Mouse (Mus musculus) thymus, postnatal 4 days (tissue): ENCODE data around the gene Fuk.
"Not testable (repeated sequence)": the region's sequence is repeated elsewhere in the genome, so short reads cannot be mapped to it uniquely, and the experiment has no call there.

Source experiments
- DNase-seq: peaks from one replicate; pipeline ENCODE4 v3.0.0; 2021

The Fuk gene

GRCm38 (mm10) chr8:110901839-110902578 is at the start of gene Fuk:
Gene Fuk, minus strand, starts transcription at chr8:110902488.
- DNase-seq: peak; percentile 90

DNA sequence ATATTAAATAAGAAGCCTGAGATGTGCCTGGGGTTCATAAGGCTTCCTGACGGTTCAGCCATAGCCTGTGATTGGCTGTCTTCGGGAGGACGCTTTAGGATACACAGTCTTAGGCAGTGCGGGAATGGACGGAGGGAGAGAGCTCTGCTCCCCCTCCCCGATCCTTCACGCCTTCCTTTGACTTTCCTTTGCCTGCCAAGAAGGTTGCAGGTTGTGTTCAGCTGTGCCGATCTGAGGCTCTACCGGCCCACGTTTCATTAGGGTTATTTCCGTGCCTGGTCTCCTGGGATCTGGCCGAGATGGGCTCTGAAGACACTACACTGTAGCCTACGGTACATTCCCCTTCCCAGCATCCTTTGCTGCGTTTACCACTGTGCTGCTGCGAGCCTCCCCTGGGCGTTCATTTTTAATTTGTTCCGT is 47.8 kb upstream of the Fuk start:
- no peak for DNase-seq

DNA sequence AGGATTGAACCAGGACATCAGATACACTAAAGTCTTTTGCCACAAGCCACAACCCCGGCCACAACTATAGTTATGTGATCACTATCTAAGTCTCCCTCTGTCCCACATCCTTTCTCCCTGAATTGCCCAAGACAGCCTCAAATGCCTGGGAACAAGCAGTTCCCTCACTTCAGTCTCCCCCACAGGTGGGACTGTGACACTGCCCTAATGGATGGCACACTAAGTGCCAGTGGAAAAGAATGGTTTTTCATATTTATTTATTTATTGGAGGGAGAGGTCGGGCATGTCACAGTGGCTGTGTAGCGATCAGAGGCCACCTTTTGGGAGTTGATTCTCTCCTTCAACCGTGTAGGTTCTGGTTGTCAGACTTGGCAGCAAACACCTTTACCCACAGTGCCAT is 43.4 kb upstream of the Fuk start:
- no peak for DNase-seq

GRCm38 (mm10) chr8:110944276-110944876 is 42.1 kb upstream of the Fuk start:
- DNase-seq: no peak

DNA sequence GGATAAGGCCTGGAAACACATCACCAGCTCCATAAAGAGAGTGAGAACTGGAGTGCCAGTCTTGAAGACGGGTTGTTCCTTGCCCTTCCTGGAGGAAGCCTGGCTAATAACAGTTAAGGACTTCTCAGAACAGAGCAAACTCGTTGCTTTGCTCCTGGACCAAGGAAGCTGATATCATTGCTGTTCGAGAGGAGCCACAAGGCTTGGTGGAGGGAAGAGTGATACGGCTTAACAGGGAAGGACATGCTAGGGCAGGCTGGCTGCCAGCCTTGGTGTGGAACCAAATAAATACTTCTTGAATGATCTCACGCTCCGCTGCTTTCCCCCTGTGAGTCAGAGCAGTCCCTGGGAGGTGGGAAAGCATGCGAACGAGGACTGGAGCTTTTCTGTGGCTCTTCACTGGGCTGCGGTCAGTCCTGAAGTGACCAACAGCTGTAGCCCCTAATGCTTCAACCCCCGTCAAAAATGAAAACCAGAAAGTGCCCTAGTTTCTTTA is 39.2 kb upstream of the Fuk start:
- no peak for DNase-seq

DNA sequence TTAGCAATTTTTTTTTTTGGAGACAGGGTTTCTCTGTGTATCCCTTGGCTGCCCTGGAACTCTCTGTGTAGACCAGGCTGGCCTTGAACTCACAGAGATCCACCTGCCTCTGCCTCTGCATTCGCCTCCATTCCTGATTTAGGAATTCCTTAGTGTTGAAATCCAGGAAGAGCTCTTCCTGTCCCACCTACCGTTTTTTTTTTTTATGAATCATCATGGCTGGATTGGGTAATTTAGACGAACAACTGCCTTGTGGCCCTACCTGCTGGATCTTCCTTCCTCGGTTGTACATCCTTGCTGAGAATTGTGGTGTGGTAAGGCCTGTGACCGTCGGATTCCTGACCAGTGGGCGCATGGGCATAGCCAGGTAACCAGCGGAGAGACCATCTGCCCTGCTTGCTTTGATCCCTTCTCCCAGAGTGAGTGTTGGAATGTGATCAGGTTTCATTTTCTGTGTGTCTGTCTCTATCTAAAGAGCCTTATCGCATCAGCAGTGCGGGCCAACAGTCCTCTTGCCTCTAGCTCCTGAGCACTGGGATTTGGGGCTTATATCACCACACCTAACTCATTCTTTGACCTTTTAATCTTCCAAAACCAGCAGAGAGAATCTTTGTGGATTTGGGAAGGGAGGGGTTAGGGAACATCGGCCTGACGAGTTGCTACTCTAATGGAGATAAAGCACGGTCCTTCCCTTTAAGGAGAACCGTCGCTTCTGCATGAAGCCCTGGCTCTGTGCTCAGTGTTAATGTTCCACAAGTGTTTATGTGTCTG is 38.6 kb upstream of the Fuk start:
- no peak for DNase-seq

GRCm38 (mm10) chr8:110938882-110939589 is 36.7 kb upstream of the Fuk start:
- DNase-seq: peak; percentile 65

- DNase-seq: no peak
Observed at GRCm38 (mm10) chr8:110936217-110936616, 33.9 kb upstream of the Fuk start.

DNA sequence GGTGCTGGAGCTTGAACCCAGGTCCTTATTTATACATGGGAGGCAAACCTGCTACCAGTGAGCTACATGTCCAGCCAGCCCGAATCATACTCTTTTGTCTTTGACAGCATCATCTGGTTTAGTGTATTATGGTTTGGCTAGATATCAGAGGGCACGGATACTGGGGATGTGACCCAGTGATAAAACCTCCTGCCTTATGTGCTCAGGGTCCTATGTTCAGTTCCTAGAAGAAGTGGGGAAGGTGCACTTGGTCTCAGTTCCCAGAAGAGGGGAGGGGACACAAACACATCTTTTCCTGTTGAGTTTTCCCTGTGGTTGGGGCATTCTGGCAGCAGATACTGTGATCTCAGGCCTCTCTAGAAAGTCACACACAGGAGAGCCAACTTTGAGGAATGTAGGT is 31.0 kb upstream of the Fuk start:
- DNase-seq: no peak

DNA sequence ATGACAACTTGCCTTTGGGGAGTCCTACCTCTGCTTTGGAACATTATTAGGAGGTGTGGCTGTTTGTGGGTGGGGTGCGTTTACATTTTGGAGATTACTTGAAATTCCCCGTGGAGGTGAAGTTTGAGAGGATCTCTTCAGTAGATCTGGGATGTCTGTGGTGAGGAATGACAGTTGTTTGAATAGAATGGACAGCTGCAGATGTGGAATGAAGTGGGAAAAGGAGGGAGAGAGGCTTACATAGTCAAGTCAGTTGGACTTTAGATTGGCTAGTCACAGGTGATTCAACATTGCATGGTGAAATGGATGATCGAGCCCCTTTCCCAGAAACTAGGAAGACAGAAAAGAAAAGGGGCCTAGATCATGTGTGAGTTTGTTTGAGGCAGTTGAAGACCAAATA is 30.2 kb upstream of the Fuk start:
- no peak for DNase-seq

GRCm38 (mm10) chr8:110931176-110931939 is 29.1 kb upstream of the Fuk start:
- no peak for DNase-seq

GRCm38 (mm10) chr8:110929672-110930071 is 27.4 kb upstream of the Fuk start:
- DNase-seq: not testable (repeated sequence)

DNA sequence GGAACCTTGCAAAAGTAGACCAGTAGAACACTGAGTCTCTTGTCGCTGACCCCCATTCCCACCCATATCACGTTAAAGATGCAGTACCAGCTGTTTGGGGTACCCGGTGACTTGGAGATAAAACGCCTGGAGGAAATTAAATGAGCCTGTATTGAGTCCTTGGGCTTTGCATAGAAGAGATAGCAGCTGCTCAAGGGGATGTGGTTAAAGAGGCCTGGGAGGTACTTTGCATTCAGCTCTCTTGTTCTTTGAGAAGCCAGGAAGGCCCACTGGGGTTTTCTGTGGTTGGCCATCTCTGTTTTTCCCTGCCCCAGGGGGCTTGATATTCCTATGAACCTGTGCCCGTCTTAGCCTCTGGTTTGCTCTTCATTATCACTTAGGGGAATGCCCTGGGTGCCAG is 26.8 kb upstream of the Fuk start:
- no peak for DNase-seq

DNA sequence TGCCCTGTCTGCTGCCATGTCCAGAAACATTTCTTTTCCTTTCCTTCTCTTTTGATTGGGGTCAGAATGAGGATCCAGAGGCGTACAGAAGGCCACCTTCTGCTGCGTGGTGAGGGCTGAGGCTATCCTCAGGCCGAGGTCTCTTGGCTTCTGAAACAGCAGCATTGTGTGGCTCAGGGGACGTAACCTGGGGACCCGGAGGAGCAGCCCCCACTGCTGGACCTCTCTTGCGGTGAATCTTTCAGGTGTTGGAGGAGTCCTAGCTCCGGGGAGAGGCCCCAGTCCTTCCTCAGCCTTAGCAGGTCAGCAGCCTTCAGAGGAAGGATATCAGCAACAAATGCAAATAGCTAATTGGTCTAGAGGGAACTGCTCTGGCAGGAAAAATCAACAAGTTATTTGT is 26.1 kb upstream of the Fuk start:
- DNase-seq: no peak

DNA sequence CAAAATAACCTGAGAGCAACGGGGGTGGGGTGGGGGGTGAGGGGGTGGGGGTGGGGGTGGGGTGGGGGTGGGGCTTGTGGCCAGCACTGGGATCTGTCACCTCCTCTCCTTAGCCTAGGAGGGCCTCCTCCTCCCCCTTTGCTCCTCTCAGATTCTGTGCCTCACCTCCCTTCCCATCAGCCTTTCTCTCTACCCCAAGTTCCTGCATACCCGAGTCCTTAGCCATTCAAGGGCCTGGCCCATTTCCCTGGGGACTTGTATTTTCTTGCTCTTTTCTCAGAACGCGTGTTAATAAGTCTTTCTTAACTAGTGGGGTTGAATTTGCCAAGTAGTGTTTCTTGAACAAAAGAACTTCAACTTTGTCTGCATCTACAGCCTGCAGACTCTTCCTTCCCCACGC is 24.4 kb upstream of the Fuk start:
- DNase-seq: no peak

DNA sequence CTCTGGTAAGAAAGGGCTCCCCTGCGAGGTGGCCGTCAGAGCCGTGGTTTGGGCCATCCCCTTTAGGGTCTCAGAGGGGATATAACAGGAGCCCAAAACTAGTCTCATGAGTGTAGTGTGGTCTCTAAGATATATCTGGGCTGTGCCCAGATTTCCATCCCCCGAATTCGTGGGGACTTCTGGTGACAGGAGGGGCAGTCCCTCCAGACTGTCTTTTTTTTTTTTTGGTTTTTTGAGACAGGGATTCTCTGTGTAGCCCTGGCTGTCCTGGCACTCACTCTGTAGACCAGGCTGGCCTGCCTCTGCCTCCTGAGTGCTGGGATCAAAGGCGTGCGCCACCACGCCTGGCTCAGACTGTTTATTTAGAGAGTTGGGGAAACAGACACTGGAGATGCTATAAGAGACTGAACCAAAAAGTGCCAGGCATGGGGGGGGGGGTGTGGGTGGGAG is 23.4 kb upstream of the Fuk start:
- DNase-seq: no peak

DNA sequence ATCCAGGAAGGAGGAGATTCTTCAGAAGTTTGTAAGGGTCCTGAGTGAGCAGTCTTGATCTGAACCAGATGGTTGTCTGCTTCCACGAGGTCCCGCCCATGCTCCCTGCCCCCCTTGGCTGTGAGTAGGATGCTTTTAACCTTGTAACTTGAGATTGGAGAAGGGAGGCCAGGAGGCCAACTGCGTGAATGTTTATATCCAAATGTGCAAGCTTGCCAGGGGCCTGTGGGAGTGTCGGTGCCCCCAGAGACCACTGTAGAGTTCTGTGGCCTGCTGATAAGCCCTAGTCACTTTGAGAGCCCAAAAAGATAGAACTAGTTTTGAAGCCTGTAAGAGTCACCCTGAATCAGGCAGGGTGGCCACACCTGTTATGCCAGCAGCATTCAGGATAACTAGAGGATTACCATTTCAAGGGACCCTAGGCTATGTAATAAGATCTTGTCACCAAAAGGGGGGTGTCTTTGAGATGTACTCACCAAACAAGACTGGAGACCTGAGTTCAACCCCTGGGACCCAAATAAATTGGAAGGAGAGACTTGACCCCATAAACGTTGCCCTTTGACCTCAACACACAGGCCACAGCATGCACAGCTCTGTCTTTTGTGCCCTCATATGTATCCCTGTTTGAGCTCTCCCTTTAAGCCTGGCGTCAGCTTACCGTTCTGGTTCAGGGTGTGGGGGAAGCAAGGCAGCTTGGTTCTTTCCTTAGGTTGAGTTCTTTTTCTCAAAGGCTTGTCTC is 19.4 kb upstream of the Fuk start:
- DNase-seq: no peak

GRCm38 (mm10) chr8:110920773-110921277 is 18.5 kb upstream of the Fuk start:
- no peak for DNase-seq

DNA sequence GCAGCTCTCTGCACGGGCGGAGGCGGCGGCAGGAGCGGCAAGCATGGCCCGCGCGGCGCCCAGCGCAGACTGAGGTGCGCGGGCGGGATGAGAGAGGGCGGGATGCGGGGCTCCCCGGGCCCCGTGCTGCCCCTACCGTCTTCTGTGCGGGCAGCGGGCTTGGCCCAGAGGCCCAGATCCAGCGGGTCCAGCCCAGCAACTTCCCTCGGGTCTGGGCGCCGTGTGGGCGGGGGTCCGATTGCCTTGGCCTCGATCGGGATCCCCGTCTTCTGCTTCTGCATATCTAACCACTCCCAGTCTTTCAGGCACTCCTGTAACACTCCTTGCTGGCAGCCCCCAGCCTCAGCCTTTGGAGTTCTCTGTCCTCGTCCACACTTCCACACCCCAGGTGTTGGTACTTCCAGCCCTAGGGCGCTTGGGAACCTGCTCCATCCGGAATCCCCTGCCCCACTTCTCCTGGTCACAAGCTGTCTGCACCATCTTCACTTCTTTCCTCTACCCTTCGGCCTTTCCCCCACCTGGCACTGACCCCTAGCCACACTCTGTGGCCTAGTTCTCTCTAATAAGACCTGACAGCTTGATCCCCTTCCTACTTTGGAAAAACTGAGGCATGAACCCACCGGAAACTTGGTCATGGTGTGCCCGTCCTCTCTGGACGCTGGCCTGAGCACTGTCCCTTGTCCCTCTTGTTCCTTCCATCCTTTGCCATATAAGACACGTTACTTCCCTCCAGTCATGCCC is 17.9 kb upstream of the Fuk start:
- DNase-seq: peak; percentile 77

GRCm38 (mm10) chr8:110919341-110920031 is 17.2 kb upstream of the Fuk start, which contains the start of gene St3gal2:
Gene St3gal2, plus strand, starts transcription at chr8:110919922.
- peak; percentile 85 for DNase-seq
